Mouse (Mus musculus): ENCODE results near the gene Ube4a.

The Ube4a gene

GRCm38 (mm10) chr9:44903856-44904255 is 61.5 kb downstream of the Ube4a start:
- in situ Hi-C loops (cut with MboI, MseI): no loop called here

- in situ Hi-C loops (cut with MboI, MseI): no loop called here
These were observed 65.0 kb downstream of the Ube4a start for GRCm38 (mm10) chr9:44900402-44900801.

DNA sequence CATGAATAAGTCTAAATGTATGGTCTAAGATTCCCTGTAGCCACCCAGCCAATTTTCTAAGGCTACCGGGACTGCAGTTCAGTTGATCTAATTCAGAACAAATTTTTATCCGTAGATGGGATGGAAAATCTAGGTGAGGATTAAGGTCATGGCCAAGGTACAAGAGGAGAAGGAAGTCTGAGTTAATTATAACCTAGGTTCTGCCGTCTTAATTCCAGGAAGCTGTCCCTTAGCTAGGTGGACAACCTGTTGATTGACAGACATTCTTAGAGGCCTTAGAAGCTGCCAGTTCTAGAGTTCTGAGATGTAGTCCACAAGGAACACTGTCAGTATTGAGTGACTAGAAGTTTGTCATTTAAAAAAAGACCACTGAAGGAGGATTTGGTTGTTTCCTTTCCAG is 65.7 kb downstream of the Ube4a start:
- in situ Hi-C loops (cut with MboI, MseI): no loop called here

DNA sequence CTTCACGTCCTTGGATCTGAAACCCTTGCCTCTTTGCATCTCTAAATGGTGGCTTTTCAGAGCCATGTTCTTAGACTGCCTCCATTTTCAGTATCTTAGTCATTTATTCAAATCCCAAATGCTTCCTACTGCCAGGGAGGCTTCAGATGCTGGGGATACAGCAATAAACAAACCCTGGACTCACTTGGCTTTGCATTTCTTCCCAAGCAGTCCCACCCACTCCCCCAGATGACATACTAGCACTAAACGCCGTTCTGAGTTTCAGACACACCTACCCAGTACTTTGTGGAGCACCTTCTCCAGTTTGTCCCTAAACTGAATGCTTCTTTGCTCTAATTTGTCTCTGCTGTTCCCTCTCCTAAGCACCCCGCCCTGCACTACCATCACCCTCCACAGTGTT is 68.4 kb downstream of the Ube4a start:
- in situ Hi-C loops (cut with MboI, MseI): no loop called here

- in situ Hi-C loops (cut with MboI, MseI): no loop called here
These were observed 72.7 kb downstream of the Ube4a start for GRCm38 (mm10) chr9:44892664-44893063.

DNA sequence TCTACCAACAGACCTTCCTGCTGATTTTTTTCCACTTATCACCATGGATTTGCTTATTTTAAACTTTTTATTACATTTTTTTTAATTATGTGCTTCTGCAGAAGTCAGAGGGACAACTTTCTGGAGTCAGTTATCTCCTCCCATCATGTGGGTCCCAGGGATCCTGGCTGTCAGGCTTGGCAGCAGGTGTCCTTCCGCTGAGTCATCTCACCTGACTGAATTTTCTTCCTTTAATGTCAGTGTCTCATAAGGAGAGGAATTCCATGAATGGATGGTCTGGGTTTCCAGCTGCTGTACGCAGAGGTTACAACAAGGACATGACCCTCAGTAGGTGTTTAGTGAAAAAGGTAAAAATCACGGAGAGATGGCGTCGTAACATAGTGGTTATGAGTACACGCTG is 74.2 kb downstream of the Ube4a start:
- in situ Hi-C loops (cut with MboI, MseI): no loop called here

- in situ Hi-C loops (cut with MboI, MseI): no loop called here
These were observed 75.3 kb downstream of the Ube4a start for GRCm38 (mm10) chr9:44890122-44890521.

DNA sequence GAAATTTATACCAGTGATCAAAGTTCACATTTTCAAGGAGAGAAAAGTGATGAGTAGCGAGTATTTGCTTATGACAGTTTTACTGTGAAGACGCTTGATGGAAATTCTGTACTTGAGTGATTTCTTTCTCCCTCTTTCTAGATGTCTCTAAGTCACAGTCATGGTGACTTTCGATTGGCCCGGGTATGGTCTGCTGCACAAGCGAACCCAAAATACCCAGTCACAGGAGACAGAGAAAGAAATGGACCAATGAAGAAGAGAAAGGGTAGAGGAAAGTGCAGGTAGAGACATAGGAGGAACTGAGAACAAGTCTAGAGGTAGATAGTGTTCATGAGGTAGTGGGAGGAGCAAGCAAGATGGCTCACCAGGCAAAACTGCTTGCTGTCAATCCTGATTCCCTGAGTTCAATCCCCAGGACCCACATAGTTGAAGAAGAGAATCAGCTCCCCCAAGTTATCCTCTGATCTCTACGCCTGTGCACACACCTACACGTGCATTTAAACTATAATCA is 77.2 kb downstream of the Ube4a start:
- in situ Hi-C loops (cut with MboI, MseI): no loop called here

DNA sequence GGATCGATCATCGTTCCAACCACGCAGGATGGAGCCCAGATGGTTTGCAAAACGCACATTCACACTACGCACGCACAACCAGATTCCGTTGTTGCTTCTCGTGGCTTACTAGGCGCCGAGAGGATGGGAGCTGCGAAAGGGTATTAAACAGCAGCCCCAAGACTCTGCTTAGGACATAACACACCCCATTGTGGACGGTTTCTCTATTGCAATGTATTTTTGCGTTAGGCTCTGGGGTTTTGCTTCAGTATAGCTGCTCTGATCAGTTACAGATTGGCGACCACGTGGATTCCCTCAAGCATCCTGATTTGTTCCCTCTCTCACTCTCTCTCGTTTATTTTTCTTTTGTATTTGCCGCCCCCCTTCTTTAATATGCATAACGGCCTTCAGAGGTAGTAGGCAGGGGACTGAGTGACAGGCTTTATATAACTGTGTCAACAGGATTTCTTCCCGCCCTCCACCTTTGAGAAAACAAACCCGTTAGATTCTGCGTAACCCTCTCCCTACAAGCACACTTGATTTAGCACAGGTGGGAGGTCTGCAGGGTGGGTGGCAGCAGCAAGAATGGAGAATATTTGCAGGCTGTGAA is 82.3 kb downstream of the Ube4a start:
- in situ Hi-C loops (cut with MboI, MseI): no loop called here

DNA sequence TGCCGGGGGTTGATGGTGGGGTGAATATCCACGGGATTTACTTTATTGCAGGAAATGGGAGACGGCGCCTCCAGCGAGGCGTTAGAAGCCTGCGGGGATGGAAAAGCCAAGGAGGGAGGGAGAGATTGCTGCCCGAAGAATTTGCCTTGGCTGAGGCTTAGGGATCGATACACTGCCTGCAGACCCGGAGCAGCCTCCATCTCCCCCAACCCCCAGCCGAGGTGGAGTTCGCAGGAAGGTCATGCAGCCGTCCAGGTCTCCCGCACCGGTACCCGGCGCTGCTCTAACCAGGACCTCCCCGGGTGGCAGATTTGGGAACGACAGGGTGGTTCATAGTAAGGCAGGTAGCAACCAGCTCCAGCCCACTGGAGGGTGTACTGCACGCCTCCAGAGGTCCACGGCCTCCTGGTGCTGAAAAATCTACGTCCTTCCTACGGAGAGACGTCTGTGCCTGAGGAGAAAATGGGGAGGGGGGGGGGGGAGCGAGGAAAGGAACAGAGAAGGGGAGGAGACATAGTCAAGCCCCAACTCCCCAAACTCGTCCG is 82.9 kb downstream of the Ube4a start:
- in situ Hi-C loops (cut with MboI, MseI): no loop called here

GRCm38 (mm10) chr9:44881941-44882435 is 83.4 kb downstream of the Ube4a start:
- in situ Hi-C loops (cut with MboI, MseI): no loop called here

DNA sequence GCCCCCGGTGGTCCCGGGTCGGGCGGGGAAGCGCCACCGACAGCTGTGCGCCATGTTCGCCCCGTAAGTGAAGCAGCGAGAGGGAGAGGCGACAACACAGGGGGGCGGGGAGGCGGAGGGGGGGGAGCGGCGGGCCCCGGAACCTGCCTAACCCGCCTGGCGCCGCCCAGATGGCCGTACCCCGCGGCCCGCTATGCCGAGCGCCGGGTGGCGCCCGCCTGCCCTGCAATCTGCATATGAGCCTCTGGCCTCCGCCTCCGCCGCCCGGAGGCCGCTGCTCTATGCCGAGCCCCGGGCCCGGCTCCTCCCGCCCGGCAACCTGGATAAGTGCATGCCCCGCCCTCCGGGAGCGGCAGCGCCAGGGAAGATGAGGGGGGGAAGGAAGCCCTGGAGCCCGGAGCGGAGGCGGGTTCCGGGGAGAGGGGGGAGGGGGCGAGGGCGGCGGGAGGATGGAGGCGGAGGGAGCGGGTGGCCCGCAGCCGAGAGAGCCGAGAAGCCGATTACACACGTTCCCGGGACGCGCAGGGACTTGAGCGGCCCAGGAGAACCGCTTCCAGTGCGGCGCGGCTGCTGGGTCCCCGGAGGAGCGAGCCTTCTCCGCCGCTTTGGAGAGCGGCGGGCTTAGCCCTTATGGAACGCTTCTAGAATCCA is 84.1 kb downstream of the Ube4a start, which contains the start of gene Kmt2a:
Gene Kmt2a, minus strand, starts transcription at position 76 of the 651 bp plus-strand sequence.
- in situ Hi-C loops (cut with MboI, MseI): no loop called here

GRCm38 (mm10) chr9:44880309-44881081 is 84.9 kb downstream of the Ube4a start:
- in situ Hi-C loops (cut with MboI, MseI): no loop called here

DNA sequence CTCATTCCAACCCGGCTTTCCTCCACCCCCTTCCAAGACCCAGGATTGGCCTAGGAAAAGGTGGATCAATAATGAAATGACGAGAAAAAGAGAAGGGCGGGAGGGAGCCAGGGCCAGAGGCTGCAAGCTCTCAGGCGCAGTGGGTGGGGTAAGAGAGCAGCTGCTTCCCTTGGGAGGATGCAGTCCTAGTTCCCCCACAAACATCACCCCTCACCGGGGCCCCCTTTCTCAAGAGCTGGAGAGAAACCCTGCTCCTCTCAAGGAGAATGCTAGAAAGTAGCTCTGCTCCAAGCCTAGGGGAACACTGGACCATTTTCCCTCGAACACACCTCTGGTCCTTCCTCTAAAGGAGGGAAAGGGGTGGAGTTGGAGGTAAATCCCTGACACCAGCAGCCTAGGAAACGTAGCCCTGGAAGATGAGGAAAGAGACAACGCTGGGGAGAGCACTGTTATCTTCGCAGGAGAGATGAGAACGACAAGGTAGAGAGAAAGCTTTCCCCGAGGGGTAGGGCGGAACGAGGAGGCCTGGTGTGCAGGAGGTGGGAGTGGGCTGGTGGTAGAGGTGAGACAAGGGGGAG is 85.6 kb downstream of the Ube4a start:
- in situ Hi-C loops (cut with MboI, MseI): loop anchor here (5.0 kb wide), 1 partner anchor 37 kb away; no protein-coding TSS in a partner anchor

GRCm38 (mm10) chr9:44878776-44879500 is 86.5 kb downstream of the Ube4a start:
- in situ Hi-C loops (cut with MboI, MseI): loop anchor here (5.0 kb wide), 1 partner anchor 37 kb away; no protein-coding TSS in a partner anchor

DNA sequence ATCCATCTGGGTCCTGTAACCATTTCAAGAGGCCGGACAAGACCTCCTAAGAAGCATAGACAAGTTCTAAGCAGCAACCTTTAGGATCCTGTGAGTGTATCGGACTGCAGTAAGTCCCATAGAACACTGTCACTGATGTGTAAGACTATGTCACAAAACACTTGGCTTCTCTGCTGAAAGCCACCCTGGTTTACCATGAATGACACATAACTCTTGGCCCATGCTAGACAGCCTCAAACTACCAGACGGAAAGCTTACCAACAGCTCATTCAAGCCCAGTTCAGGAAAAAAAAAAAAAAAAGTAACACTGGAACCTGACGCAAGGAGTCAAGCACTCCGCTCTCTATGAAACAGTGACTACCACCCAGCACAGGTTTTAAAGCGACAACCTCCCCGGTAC is 87.7 kb downstream of the Ube4a start:
- in situ Hi-C loops (cut with MboI, MseI): loop anchor here (5.0 kb wide), 1 partner anchor 35 kb away; no protein-coding TSS in a partner anchor

DNA sequence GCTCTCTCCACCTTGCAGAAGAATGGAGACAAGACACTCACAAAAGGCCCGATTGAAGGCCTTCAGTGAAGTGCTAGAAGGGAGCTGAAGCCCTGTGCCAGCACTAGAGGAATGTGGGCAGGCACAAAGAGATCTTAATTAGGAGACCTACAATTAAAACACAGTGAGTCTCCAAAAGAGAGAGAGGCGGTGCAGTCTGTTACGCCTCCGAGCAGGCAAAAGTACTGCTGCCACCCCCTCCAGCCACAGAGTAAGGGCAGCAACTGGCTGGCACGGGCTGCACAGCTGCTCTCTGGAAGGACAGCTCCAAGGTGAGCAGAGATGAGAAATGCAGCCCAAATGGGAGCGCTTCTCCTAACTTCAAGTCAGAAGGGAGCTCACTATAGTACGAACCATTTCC is 89.9 kb downstream of the Ube4a start:
- in situ Hi-C loops (cut with MboI, MseI): loop anchor here (5.0 kb wide), 1 partner anchor 33 kb away; no protein-coding TSS in a partner anchor

- in situ Hi-C loops (cut with MboI, MseI): loop anchor here (5.0 kb wide), 1 partner anchor 337 kb away; no protein-coding TSS in a partner anchor
These were observed 91.2 kb downstream of the Ube4a start for GRCm38 (mm10) chr9:44874198-44874597.

DNA sequence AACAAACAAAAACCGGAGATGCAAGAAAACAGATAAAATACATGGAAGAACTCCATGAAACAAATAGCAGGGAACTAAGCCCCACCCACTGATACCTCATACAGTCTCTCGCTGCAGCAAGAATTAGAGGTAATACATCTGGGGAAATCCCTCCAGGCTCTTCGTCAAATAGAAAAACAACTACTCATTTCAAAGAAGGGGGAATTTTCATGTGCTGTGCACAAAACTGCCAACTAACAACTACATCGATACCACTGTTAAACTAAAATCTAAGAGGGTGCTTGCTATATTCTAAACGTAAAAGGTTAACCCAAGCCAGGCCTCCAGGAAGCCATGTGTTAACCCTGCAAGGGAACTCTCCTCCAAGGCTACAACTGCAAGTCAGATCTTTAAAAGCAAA is 91.7 kb downstream of the Ube4a start:
- in situ Hi-C loops (cut with MboI, MseI): loop anchor here (5.0 kb wide), 1 partner anchor 336 kb away; no protein-coding TSS in a partner anchor

Measured in T-helper 1 cell (primary cell).